Mouse (Mus musculus) cerebral cortex, adult 2 months (tissue): ENCODE results near the gene Chd4.

Source experiments
- WGBS: fragments of 180-500 bp; shearing (Covaris S2); methylation state at CpG from one replicate; pipeline ENCODE4 v1.1.7; 2018; 5-methylcytosine and 5-hydroxymethylcytosine counted together

Chd4 gene

GRCm38 (mm10) chr6:125095391-125096278, at the start of gene Chd4:
Gene Chd4, plus strand, starts transcription at chr6:125095981.
- WGBS: 1% methylated on average over 44 of the region's 45 CpGs

- WGBS: 26% methylated on average over 5 of the region's 5 CpGs
These were observed 49.1 kb upstream of the Chd4 start for GRCm38 (mm10) chr6:125046691-125047090.

GRCm38 (mm10) chr6:125049678-125050077, 46.1 kb upstream of the Chd4 start, which contains the start of gene Acrbp:
Gene Acrbp, plus strand, starts transcription at chr6:125049689.
- 53% methylated on average over 20 of the region's 20 CpGs for WGBS

GRCm38 (mm10) chr6:125051237-125051636, 44.5 kb upstream of the Chd4 start:
- 77% methylated on average over 5 of the region's 5 CpGs for WGBS

GRCm38 (mm10) chr6:125061493-125061892, 34.3 kb upstream of the Chd4 start:
- 49% methylated on average over 6 of the region's 6 CpGs for WGBS

GRCm38 (mm10) chr6:125062511-125062910, 33.3 kb upstream of the Chd4 start:
- 81% methylated on average over 5 of the region's 5 CpGs for WGBS

- WGBS: 81% methylated on average over 6 of the region's 6 CpGs
These were observed 31.9 kb upstream of the Chd4 start for GRCm38 (mm10) chr6:125063906-125064305.

DNA sequence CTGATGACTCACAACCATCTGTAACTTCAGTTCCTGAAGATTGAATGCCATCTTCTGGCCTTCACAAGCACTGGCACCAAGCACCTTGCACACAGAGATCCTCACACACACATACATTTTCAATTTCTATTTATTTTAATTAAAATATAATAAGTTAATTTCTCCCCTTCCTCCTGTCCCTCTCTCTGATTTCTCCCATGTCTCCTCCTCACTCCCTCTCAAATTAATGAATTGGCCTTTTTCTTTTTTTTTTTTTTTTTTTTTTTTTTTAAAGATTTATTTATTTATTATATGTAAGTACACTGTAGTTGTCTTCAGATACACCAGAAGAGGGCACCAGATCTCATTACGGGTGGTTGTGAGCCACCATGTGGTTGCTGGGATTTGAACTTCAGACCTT, 30.6 kb upstream of the Chd4 start:
- WGBS: 40% methylated on average over 1 of the region's 1 CpGs

DNA sequence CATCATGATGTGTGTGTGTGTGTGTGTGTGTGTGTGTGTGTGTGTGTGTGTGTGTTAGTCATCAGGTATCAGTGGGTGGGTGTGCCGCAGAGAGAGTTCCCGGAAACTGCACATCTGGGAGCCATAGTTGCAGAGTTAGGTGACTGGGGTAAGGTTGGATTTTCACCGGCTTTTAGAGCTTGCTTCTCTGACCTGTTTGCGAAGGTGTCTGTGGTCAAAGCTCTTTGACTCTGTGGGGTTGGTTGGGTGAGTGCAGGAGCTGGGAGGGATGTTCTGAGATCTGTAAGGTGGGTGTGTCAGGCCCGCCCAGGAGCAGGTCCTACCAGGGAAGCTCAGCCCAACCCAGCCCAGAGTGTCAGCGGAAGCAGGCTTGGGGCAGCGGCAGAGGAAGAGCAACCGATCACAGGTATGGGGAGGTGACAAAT, 28.2 kb upstream of the Chd4 start, which contains the start of gene Lpar5:
Gene Lpar5, plus strand, starts transcription at position 350 of the 425 bp plus-strand sequence.
- WGBS: 80% methylated on average over 8 of the region's 8 CpGs

DNA sequence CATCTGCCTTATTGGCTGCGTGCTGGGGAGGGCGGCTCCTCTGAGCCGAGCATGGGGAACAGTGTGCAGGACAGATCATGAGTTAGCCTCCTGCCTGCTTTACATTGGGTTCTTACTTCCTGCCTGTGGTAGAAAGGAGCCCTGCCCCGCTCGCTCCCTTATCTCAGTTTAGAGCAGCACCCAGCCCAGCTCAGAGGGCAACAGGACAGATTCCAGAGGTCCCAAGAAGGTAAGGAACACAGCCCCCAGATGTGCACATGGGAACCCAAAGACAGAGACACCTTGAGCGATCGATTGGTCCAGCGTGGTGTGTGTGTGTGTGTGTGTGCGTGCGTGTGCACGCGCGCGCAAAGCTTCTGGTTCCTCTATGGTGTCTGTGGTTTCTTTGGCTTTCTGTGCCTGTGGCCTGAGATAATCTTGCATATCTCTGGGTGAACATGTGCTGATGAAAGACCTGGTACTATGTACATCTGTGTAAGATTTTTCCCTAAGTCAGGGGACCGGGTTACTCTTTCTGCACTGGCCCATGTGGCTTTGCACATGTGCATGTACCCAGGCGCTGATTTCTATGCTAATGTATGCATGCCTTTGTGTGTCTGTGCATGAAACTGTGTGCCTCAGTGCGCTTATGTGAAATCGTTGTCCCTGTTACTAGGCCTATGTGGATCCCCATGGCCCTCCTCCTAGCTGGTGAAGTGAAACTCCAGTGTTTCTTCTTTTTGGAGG, 24.4 kb upstream of the Chd4 start:
- 74% methylated on average over 18 of the region's 18 CpGs for WGBS

- 6% methylated on average over 2 of the region's 2 CpGs for WGBS
These were observed 23.9 kb upstream of the Chd4 start for GRCm38 (mm10) chr6:125071896-125072279.

- 55% methylated on average over 8 of the region's 8 CpGs for WGBS
These were observed 22.0 kb upstream of the Chd4 start for GRCm38 (mm10) chr6:125073825-125074224.

DNA sequence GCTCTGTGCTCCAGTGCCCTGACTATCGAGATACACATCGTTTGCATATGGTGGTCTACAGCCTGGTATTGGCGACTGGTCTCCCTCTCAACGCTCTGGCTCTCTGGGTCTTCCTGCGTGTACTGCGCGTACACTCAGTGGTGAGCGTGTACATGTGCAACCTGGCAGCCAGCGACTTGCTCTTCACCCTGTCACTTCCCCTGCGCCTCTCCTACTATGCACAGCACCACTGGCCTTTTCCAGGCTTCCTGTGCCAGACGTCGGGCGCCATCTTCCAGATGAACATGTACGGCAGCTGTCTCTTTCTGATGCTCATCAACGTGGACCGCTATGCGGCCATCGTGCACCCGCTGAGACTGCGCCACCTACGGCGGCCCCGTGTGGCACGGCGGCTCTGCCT, 14.4 kb upstream of the Chd4 start:
- WGBS: 22% methylated on average over 25 of the region's 25 CpGs

DNA sequence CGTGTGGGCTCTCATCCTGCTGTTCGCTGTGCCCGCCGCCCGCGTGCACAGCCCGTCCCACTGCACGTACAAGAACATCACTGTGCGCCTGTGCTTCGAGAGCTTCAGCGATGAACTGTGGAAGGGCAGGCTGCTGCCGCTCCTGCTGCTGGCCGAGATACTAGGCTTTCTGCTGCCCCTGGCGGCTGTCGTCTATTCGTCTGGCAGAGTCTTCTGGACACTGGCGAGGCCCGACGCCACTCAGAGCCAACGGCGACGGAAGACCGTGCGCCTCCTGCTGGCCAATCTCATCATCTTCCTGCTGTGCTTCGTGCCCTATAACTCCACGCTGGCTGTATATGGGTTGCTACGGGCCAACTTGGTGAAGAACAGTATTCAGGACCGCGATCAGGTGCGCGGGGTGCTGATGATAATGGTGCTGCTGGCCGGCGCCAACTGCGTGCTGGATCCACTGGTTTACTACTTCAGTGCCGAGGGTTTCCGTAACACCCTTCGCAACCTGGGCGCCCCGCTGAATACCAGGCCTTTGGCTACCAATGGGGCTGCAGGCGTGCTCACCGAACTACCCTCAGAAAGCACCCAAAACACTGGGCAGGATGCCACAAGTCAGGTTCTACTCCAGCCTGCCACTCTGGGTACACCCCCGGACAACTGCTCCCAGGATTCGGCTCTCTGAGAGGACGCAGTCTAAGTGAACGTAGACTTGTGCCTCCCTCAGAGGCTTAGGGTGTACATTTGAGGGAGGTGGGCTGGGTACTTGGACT, 13.8 kb upstream of the Chd4 start:
- WGBS: 20% methylated on average over 45 of the region's 45 CpGs

- WGBS: 82% methylated on average over 7 of the region's 7 CpGs
These were observed 12.9 kb upstream of the Chd4 start for GRCm38 (mm10) chr6:125082801-125083386.

- 7% methylated on average over 4 of the region's 4 CpGs for whole genome bisulfite sequencing
These were observed 11.4 kb upstream of the Chd4 start for GRCm38 (mm10) chr6:125084424-125084823.

- WGBS: 91% methylated on average over 3 of the region's 3 CpGs
These were observed 7.8 kb upstream of the Chd4 start for GRCm38 (mm10) chr6:125087937-125088336.

DNA sequence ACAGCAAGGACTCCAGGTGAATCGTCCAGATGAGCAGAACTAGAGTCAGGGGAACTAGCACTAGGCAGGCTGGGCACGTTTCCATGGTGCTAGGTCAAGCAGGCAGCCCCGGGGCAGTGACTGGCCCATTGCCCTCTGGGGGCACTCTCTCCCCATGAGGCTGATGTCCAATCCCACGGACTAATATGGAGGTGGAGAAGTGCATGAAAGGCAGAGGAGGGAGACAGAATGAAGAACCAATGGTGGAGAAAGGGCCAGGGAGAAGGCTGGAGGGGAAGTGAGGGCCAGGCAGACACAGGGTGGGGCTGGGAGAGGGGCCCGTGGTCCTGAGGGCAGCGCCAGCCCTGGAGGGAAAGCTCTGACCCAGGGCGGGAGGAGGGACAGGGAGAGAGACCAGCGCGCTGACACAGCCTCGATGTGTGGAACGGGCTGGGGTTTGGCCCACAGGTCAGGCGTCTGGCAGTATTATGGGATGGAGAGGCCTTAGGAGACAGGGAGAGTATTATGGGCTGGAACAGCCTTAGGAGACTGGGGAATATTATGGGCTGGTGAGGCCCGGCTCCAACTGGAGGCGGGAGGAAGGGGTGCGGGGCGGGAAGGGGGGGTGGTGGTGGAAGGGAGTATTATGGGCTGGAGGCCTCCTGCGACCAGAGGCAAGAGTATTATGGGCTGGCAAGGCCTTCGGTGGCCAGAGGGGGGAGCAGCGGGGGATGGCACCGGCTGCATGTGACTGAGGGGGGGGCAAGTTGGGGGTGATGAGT, 7.0 kb upstream of the Chd4 start:
- WGBS: 4% methylated on average over 20 of the region's 20 CpGs

- WGBS: 3% methylated on average over 15 of the region's 15 CpGs
These were observed 6.1 kb upstream of the Chd4 start for GRCm38 (mm10) chr6:125089521-125090321.
